9 mouse cellular contexts compared by ENCODE assay signal in the genomic region with DNA sequence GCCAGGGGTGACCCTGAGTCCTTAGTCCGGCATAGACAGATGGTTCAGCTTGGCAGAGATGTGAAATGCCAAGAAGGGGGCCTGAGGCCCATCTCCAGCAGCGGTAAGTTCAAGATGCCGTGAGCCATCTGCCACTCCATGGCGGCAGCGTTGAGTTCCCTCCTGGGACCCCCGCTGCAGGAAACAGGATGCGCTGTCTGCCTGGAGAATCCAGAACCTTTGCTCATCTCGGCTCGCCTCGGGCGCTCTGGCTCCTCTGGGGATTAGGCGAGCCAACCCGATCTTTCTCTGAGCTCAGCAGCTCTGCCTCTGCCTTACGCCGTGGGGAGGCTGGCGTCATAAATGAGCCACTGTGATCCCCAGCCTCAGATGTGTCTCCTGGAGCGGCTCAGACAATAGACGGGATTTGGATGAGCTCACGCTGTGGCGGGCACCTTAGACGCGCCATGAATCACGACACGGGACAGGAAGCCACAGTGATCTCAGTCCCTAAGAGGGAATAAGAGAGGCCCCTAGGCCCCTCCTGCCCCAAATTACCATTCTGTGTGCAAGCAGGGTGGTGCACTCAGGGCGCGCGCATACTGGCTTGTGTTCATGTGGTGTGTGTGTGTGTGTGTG.
DNase-seq lines count a peak whose midpoint lies in the region; ATAC-seq and TF ChIP-seq lines count a peak whose summit lies in the region.
"Had no signal": no experiment of that assay in that cellular context is flagged by ENCODE, and none has a peak within 500 bp of the region (broad histone marks: within the 10 kb centered on the region; RNA-seq: fewer than 3 reads in every experiment).

No protein-coding gene starts in this region.

- peak; percentile 70 for ATAC-seq in forebrain, embryonic 16.5 days
- peak; percentile 81 for ATAC-seq in hindbrain, embryonic 12.5 days (ENCODE audit: low FRiP score)
- peak; percentile 88 for ATAC-seq in midbrain, postnatal 0 days (ENCODE audit: low FRiP score)

- H3K9ac ChIP-seq in forebrain, embryonic 16.5 days (replicated peaks; ENCODE audit: low read depth, low read length), result peak overlapping the region; percentile 27
- H3K9ac ChIP-seq in hindbrain, embryonic 12.5 days, result peak overlapping the region; percentile 20
- peak overlapping the region; percentile 5; the same call in 1 of the 2 replicates for H3K9ac ChIP-seq in midbrain, postnatal 0 days (replicated peaks; ENCODE audit: low read length, poor library complexity, severe bottlenecking)

- 4% methylated on average over 27 of the region's 27 CpGs for WGBS in cerebellum, adult 2 months
- 1% methylated on average over 27 of the region's 27 CpGs for WGBS in forebrain, embryonic 16.5 days
- 1% methylated on average over 27 of the region's 27 CpGs for WGBS in hindbrain, embryonic 12.5 days
- under 1% methylated on average over 26 of the region's 27 CpGs for WGBS in midbrain, postnatal 0 days

- TF ChIP-seq CTCF in cerebellum, adult 2 months (IDR thresholded peaks at IDR 0.05; ENCODE audit: borderline replicate concordance, insufficient read depth, low read depth, low read length), result no peak
- TF ChIP-seq CTCF in midbrain, postnatal 0 days (IDR thresholded peaks at IDR 0.05), result no peak

- peak; percentile 56 to 61 for DNase-seq in cerebellum, adult 2 months
- DNase-seq in cerebellum, adult 9-11 months, result no peak
- peak; percentile 66 for DNase-seq in adrenal gland, postnatal 25 days
- DNase-seq in left cerebral cortex, postnatal 36 days (ENCODE audit: low spot score in 2 of 2), result peak; percentile 54 to 68
- DNase-seq in midbrain, postnatal 0 days (ENCODE audit: low spot score), result peak; percentile 87
- no peak for DNase-seq in ovary, postnatal 14 days (ENCODE audit: low spot score)

- no peaks in the 10 kb centered on the region for H3K27me3 ChIP-seq in cerebellum, adult 2 months (ENCODE audit: control insufficient read depth, insufficient read depth, low read length)
- no peaks in the 10 kb centered on the region for H3K27me3 ChIP-seq in forebrain, embryonic 16.5 days (replicated peaks; ENCODE audit: control insufficient read depth, insufficient read depth, low read length)
- H3K27me3 ChIP-seq in hindbrain, embryonic 12.5 days, result no peaks in the 10 kb centered on the region; the same call in 1 of the 2 replicates
- H3K27me3 ChIP-seq in midbrain, postnatal 0 days (ENCODE audit: insufficient read depth, low read length), result no peaks in the 10 kb centered on the region

- no peak for TF ChIP-seq POLR2A in cerebellum, adult 2 months (IDR thresholded peaks at IDR 0.05; ENCODE audit: borderline replicate concordance, insufficient read depth, low read length)

- peaks cover 28% of the 10 kb centered on the region for H3K4me1 ChIP-seq in cerebellum, adult 2 months (ENCODE audit: control insufficient read depth, insufficient read depth, low read length)
- H3K4me1 ChIP-seq in forebrain, embryonic 16.5 days (replicated peaks; ENCODE audit: control insufficient read depth, insufficient read depth, low read length), result peaks cover 39% of the 10 kb centered on the region
- H3K4me1 ChIP-seq in hindbrain, embryonic 12.5 days, result peaks cover 56% of the 10 kb centered on the region
- H3K4me1 ChIP-seq in midbrain, postnatal 0 days (ENCODE audit: insufficient read depth, low read length), result peaks cover 15% of the 10 kb centered on the region; the same call in 1 of the 2 replicates

- intact Hi-C loops in left cerebral cortex, postnatal 36 days (cut with DNase I), result loop anchor here (2.0 kb wide), 2 partner anchors 21 to 67 kb away; a partner anchor contains a TSS

- H3K4me3 ChIP-seq in cerebellum, adult 2 months (replicated peaks; ENCODE audit: insufficient read depth, low read depth, low read length), result peak overlapping the region; percentile 4
- peak overlapping the region; percentile 2 for H3K4me3 ChIP-seq in forebrain, embryonic 16.5 days (replicated peaks; ENCODE audit: low read length)
- H3K4me3 ChIP-seq in hindbrain, embryonic 12.5 days, result peak overlapping the region; percentile 13
- H3K4me3 ChIP-seq in midbrain, postnatal 0 days (ENCODE audit: low read depth, low read length), result no peak overlapping the region; the same call in 1 of the 2 replicates

- no peaks in the 10 kb centered on the region for H3K36me3 ChIP-seq in forebrain, embryonic 16.5 days (ENCODE audit: control insufficient read depth, insufficient read depth)
- no peaks in the 10 kb centered on the region for H3K36me3 ChIP-seq in hindbrain, embryonic 12.5 days
- no peaks in the 10 kb centered on the region for H3K36me3 ChIP-seq in midbrain, postnatal 0 days (ENCODE audit: insufficient read depth, low read length)
- H3K36me3 ChIP-seq: G1E had no signal

- H3K4me2 ChIP-seq in forebrain, embryonic 16.5 days (ENCODE audit: low read length), result peak overlapping the region; percentile 42
- peak overlapping the region; percentile 40 for H3K4me2 ChIP-seq in hindbrain, embryonic 12.5 days (replicated peaks)
- peak overlapping the region; percentile 38 for H3K4me2 ChIP-seq in midbrain, postnatal 0 days (ENCODE audit: low read depth, low read length, poor library complexity, severe bottlenecking)

- no peaks in the 10 kb centered on the region for H3K9me3 ChIP-seq in forebrain, embryonic 16.5 days (ENCODE audit: control insufficient read depth, low read length)
- no peaks in the 10 kb centered on the region for H3K9me3 ChIP-seq in hindbrain, embryonic 12.5 days (replicated peaks)
- H3K9me3 ChIP-seq in midbrain, postnatal 0 days (ENCODE audit: low read length), result no peaks in the 10 kb centered on the region

- no peak overlapping the region for H3K27ac ChIP-seq in cerebellum, adult 2 months (ENCODE audit: insufficient read depth, low read length)
- H3K27ac ChIP-seq in forebrain, embryonic 16.5 days (ENCODE audit: low read length), result peak overlapping the region; percentile 89
- peak overlapping the region; percentile 95 for H3K27ac ChIP-seq in hindbrain, embryonic 12.5 days
- peak overlapping the region; percentile 80 for H3K27ac ChIP-seq in midbrain, postnatal 0 days (ENCODE audit: low read depth, low read length)

Comparison
In these comparisons a context has a peak if more than half of its experiments do, and no peak if none do; other contexts are left out.
1. DNase-seq: peak in cerebellum, adult 2 months (2 of 2), adrenal gland, postnatal 25 days (single experiment), left cerebral cortex, postnatal 36 days (2 of 2) and midbrain, postnatal 0 days (single experiment); none in cerebellum, adult 9-11 months (single experiment) and ovary, postnatal 14 days (single experiment).
2. Peak in every context shown above with its lines, with median percentiles within 50 percentile points of each other: ATAC-seq, H3K4me2 ChIP-seq and H3K9ac ChIP-seq.